Mouse (Mus musculus): ENCODE measurements around the gene Ccpg1. TPM values are rescaled to one million over a fixed set of nuclear protein-coding genes. Genes with fewer than 3 reads are reported as not detected.

Ccpg1 gene
- total RNA-seq, 2 experiments from 2014 or later: 83.8 to 85.7 TPM

GRCm38 (mm10) chr9:72988706-72989105 lies 3.5 kb downstream of the Ccpg1 start:
- DNase-seq (ENCODE audit: extremely low spot score in 1 of 2, low spot score in 2 of 2): no peak
- intact Hi-C loops (cut with DNase I): loop anchor here (5.0 kb wide), 1 partner anchor 49 kb away; no protein-coding TSS in a partner anchor

DNA sequence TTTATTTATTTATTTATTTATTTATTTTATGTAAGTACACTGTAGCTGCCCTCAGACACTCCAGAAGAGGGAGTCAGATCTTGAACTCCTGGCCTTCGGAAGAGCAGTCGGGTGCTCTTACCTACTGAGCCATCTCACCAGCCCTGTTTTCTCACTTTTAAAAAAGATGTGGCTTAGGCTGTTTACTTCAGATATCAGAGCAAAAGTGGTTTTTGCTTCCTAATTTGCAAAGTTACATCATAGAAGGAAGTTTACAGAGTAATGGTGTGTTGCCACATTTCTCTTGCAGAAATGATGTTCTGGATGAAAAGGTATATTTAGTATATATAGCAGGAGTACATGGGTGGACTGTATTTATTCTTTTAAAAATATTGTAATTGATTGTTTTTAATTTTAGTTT lies 6.2 kb downstream of the Ccpg1 start:
- intact Hi-C loops (cut with DNase I): no loop called here

GRCm38 (mm10) chr9:72992576-72992975 lies 7.3 kb downstream of the Ccpg1 start:
- intact Hi-C loops (cut with DNase I): no loop called here
- DNase-seq (ENCODE audit: extremely low spot score in 1 of 2, low spot score in 2 of 2): no peak

More for the DNA sequence above, 6.2 kb downstream of the Ccpg1 start:
- no peak for DNase-seq (ENCODE audit: extremely low spot score in 1 of 2, low spot score in 2 of 2)

DNA sequence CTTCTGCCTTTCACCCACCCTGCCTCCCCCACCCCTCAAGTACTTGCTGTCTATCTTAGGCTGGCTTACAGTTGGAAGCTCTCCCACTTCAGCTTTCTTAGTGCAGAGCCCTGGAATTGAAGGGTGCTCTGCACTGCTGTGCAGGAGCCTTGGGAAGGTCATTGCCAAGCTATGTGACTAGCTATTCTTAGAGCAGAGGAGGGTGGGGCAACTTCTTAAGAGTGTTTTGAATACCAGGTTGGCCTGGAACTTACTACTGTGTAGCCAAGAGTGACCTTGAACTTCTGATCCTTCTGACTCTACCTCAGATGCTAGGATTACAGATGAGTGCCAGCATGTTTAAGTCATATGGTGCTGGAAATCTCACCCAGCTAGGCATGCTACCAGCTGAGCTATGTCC lies 10.9 kb downstream of the Ccpg1 start:
- DNase-seq (ENCODE audit: extremely low spot score in 1 of 2, low spot score in 2 of 2): no peak
- intact Hi-C loops (cut with DNase I): no loop called here

DNA sequence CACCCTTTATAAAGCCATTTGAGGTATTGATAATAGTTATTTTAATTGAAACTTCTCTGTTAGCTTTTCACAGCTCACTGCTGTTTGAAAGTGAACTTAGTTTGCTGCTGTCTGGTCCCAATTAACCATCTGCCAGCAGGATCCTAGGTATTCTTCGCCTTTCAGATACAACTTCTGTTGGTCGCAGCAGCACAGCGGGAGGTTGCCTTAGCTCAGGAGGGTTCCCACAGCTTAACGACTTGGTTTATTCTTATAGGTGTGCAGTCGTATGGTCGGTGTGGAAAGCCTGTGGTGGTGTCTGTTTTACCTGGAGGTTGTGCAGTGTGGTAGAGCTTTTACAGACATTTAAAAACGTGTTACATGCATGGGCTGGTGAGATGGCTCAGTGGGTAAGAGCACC lies 11.6 kb downstream of the Ccpg1 start:
- intact Hi-C loops (cut with DNase I): no loop called here
- no peak for DNase-seq (ENCODE audit: extremely low spot score in 1 of 2, low spot score in 2 of 2)

- intact Hi-C loops (cut with DNase I): no loop called here
- DNase-seq (ENCODE audit: extremely low spot score in 1 of 2, low spot score in 2 of 2): no peak
Measured at GRCm38 (mm10) chr9:73000487-73000886, 15.3 kb downstream of the Ccpg1 start.

- intact Hi-C loops (cut with DNase I): no loop called here
Measured at GRCm38 (mm10) chr9:73001314-73002011, 16.2 kb downstream of the Ccpg1 start.

GRCm38 (mm10) chr9:73002177-73002576 lies 16.9 kb downstream of the Ccpg1 start:
- DNase-seq (ENCODE audit: extremely low spot score in 1 of 2, low spot score in 2 of 2): no peak
- intact Hi-C loops (cut with DNase I): no loop called here

More at GRCm38 (mm10) chr9:73001314-73002011, 16.2 kb downstream of the Ccpg1 start:
- DNase-seq (ENCODE audit: extremely low spot score in 1 of 2, low spot score in 2 of 2): no peak

DNA sequence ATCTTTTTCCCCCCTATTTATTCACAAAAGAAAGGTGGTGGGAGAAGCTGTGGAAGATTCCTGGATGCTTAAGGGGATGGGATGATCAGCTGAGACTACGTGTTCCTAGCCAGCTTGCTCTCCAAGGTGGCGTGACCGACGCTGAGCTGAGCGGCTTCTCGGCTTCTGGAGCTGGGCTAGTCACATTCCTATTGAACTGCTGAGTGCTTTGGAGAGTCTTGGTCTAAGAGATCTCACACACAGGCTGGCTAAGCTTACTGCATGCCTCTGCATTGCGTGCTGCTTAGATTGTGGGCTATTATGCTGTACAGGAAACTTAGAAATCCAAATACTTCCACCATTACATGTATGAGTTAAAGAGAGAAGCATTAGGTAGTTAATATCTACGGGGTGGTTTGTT lies 18.8 kb downstream of the Ccpg1 start:
- intact Hi-C loops (cut with DNase I): no loop called here
- DNase-seq (ENCODE audit: extremely low spot score in 1 of 2, low spot score in 2 of 2): no peak

- intact Hi-C loops (cut with DNase I): no loop called here
- no peak for DNase-seq (ENCODE audit: extremely low spot score in 1 of 2, low spot score in 2 of 2)
Measured at GRCm38 (mm10) chr9:73005106-73005505, 19.9 kb downstream of the Ccpg1 start.

- intact Hi-C loops (cut with DNase I): no loop called here
- DNase-seq (ENCODE audit: extremely low spot score in 1 of 2, low spot score in 2 of 2): no peak
Measured at GRCm38 (mm10) chr9:73006175-73006574, 20.9 kb downstream of the Ccpg1 start.

- DNase-seq (ENCODE audit: extremely low spot score in 1 of 2, low spot score in 2 of 2): no peak
- intact Hi-C loops (cut with DNase I): no loop called here
Measured at GRCm38 (mm10) chr9:73008384-73008783, 23.2 kb downstream of the Ccpg1 start.

- no peak for DNase-seq (ENCODE audit: extremely low spot score in 1 of 2, low spot score in 2 of 2)
- intact Hi-C loops (cut with DNase I): no loop called here
Measured at GRCm38 (mm10) chr9:73012629-73013028, 27.4 kb downstream of the Ccpg1 start.

GRCm38 (mm10) chr9:73014724-73015123 lies 29.5 kb downstream of the Ccpg1 start:
- DNase-seq (ENCODE audit: extremely low spot score in 1 of 2, low spot score in 2 of 2): no peak
- intact Hi-C loops (cut with DNase I): no loop called here

GRCm38 (mm10) chr9:73019841-73020240 lies 34.6 kb downstream of the Ccpg1 start:
- intact Hi-C loops (cut with DNase I): no loop called here
- DNase-seq (ENCODE audit: extremely low spot score in 1 of 2, low spot score in 2 of 2): no peak

- DNase-seq (ENCODE audit: extremely low spot score in 1 of 2, low spot score in 2 of 2): no peak
- intact Hi-C loops (cut with DNase I): no loop called here
Measured at GRCm38 (mm10) chr9:73020566-73021097, 35.4 kb downstream of the Ccpg1 start.

- DNase-seq (ENCODE audit: extremely low spot score in 1 of 2, low spot score in 2 of 2): peak in 1 of 2 experiments; percentile 57
- intact Hi-C loops (cut with DNase I): no loop called here
Measured at GRCm38 (mm10) chr9:73025818-73026636, 40.8 kb downstream of the Ccpg1 start.

GRCm38 (mm10) chr9:73030443-73030842 lies 45.2 kb downstream of the Ccpg1 start:
- intact Hi-C loops (cut with DNase I): no loop called here
- no peak for DNase-seq (ENCODE audit: extremely low spot score in 1 of 2, low spot score in 2 of 2)

GRCm38 (mm10) chr9:73031421-73031820 lies 46.2 kb downstream of the Ccpg1 start:
- intact Hi-C loops (cut with DNase I): no loop called here
- no peak for DNase-seq (ENCODE audit: extremely low spot score in 1 of 2, low spot score in 2 of 2)

GRCm38 (mm10) chr9:73033406-73033805 lies 48.2 kb downstream of the Ccpg1 start:
- DNase-seq (ENCODE audit: extremely low spot score in 1 of 2, low spot score in 2 of 2): no peak
- intact Hi-C loops (cut with DNase I): no loop called here
